Mouse (Mus musculus) ZHBTc4 (cell line): ENCODE measurements around the gene Zfp652.

Source experiments
- DNase-seq: peaks from one replicate; pipeline ENCODE4 v3.0.0-alpha.2; 2011; ENCODE audit warnings: low read depth, low spot score

Zfp652 gene

DNA sequence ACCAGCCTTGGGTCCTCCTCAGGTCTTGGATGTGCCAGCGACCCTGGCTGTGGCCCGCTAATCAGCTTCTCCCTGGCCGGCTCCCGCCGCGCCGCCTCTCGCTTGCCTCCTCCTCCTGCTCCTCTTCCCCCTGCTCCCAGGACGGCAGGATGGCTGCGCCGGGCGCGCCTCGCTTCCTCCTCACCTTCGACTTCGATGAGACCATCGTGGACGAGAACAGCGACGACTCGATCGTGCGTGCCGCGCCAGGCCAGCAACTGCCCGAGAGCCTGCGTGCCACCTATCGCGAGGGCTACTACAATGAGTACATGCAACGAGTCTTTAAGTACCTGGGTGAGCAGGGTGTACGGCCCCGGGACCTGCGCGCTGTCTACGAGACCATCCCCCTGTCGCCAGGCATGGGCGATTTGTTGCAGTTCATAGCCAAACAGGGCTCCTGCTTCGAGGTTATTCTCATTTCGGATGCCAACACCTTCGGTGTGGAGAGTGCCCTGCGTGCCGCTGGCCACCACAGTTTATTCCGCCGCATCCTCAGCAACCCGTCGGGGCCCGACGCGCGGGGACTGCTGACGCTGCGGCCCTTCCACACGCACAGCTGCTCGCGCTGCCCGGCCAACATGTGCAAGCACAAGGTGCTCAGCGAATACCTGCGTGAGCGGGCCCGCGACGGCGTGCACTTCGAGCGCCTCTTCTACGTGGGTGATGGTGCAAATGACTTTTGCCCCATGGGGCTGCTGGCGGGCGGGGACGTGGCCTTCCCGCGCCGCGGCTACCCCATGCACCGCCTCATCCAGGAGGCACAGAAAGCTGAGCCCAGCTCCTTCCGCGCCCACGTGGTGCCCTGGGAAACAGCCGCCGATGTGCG lies 118.2 kb downstream of the Zfp652 start:
- peak; percentile 71 for DNase-seq

DNA sequence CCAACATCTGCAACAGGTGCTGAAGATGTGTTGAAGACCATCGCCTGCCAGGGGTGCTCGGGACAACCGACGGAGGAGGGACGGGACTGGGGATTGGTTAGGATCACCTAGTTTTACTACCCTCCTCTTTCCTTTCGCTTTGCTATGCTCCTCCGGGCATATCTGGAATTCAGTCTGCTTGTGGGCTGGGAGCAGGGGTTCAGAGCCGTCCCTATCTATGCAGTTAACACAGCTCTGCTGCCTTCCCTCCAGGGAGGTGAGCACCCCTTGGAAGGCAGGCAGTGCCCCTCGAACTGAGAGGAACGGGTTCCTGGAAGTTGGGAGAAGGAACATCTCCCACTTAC lies 118.8 kb downstream of the Zfp652 start:
- no peak for DNase-seq

DNA sequence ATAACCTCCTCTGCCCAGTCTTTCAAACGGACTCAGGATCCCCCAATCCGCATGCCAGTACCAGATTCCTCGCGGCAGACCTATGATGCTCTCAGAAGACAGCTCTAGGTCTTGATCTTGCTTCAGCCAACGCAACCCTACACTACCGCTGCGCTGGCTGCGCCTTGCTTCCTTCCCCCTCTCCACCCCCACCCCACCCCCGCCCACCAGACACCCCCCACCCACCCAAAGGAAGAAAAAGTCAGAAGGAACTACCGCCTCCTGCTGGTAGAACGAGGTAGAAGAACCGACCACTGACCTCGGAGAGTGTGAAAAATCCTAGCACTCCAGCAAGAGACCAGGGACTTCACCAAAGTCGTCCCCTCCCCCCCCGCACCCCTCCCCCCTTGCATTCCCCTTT lies 119.2 kb downstream of the Zfp652 start:
- DNase-seq: peak; percentile 75

DNA sequence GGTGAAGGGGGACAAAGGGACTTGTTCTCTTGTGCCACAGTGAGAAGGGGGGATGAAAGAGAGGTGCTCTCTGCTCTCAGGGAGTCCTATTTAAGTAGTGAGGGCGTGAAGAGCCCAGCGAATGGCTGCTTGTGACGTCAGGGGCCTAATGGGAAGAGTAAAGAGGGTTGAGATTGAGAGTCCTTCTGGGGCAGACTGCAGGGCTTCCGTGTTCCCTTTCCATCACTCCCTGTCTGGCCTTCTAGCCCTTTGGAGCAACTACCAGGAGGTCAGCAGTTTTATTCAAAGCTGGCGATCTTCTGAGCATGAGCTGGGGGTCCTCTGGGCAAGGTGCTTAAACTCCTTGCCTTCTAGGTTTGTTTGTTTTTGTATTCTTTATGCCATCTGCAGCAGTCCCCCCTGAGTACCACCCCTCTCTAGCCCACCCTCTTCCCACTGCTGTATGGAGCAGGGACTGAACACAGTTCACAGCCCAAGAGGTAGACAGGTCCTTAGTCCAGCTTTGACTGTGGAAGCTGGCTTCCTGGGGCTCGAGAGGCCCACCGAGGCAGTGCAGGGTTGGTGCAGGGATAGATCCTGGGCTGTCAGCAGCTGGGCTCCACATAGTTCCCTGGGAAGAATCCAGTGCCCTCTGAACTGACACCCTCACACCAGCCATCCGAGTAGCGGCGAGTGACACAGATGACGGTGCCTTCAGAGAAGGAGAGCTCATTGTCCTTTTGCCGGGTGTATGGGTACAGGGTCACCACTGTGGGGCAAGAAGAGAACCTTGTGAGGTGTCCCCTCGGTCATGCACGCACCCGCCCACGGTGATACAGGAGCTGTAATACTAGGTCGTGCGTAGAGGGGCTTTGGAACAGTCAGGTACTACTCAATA lies 119.9 kb downstream of the Zfp652 start:
- no peak for DNase-seq

DNA sequence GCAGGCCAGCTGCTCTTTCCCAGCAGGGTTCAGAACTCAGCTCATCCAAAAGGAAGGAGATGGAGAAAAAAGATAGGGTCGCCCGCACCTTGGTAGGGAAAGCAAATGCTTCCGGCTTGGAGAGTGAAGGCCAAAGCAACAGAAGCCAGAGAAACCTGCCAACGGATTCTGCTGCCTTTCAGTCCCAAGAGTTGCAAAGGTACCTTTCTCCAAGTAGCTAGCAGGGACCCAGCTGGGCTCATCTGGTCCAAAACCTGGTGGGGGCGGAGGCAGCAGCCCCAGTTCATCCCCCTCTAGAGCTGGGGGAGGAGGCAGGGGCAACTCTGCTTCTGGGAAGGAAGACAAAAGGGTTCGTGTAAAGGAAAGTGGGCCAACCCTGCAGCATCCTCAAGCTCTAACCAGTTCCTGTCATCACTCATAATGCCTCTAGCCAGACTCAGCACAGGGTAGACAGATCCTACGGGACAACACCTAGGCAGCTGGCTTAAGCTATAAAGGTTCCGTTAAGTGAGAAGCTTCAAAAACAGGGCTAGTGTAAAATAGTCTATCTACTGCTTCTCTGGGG lies 120.6 kb downstream of the Zfp652 start:
- no peak for DNase-seq

DNA sequence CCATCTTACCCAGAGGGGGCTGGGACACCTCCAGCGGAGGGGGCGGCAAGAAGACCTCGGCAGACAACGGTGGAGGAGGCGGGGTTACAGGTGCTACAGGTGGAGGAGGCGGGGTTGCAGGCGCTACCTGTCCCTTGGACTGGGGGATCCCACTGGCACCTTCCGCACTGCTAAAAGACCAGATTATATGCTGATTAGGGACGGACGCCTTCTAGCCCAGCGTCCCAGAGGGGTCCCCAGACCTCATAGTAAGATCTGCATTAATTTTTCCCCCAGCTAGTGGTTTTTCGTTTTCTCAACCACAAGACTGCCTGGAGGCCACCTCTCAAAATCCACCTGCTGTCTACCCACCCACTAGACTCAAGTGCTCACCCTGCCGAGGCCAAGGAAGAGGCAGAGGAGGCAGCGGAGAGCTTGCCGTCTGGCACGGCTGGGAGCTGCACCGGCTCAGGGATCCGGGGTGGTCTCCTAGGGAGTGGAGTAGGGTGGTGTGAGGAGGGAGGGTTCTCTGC lies 121.2 kb downstream of the Zfp652 start:
- no peak for DNase-seq

DNA sequence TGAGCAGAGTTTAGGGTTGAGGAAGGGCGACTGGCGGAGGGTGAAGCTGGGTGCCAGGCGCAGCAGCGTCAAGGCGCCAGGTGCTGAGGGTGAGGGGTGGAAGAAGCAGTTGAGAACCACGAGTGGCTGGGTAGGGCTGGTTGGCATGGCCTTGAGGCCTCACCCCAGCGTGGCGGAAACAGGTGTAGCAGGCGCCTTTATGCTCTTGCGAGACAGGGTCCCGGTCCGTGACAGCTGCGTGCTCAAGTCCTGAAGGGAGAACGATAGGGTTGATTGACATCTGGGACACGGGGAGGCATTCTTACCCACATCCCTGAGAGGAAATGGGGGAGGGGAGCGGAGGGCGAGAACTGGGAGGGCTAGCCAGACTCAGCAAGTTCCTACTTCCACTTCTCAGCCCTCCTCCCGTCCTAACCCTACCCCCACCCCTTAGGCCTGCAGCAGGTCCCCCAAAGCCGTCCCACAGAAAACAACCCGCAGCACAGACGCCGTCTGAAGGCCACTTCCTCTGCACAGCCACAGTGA lies 121.7 kb downstream of the Zfp652 start:
- DNase-seq: peak; percentile 39

DNA sequence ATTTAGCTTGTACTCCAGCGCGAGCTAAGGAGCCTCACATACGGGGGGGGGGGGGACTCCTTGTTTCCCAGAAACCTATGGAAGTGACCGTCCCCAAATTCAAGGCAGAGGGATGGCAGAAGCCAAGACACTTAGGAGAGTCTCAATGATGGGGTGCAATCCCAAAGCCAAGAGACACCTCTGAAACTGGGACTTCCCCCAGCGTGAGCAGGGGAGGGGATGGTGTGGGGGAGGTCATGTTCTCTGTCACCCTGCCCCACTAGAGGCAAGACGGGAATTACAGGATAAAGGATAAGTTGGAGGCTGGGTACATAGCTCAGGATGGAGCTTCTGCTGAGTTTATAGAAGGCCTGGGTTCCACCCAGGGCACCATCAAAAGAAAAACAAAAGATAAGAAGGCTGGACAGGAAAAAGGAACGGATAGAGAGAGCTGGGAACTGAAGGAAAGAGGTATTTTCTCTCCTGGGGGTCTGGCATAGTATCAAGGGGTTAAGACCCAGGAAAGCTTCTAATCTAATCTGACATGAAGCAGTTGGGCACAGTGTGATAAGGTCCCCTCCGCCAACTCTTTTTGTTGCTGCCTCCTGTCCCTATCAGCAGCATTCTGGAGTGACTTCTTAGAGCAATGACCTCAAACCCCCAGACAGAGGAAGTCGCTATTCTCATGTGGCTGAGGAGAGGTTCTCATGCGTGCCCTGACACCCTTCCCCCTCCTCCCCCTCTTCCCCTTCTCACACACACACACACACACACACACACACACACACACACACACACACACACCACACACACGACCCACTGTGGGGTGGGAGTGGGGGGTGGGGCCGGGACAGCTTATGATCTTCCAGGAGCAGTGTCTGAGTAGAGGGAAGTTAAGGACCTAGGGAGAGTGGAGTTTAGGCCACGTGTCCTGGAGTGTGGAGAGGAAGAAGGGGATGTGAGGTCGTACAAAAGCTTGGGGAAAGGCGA lies 122.6 kb downstream of the Zfp652 start:
- no peak for DNase-seq

DNA sequence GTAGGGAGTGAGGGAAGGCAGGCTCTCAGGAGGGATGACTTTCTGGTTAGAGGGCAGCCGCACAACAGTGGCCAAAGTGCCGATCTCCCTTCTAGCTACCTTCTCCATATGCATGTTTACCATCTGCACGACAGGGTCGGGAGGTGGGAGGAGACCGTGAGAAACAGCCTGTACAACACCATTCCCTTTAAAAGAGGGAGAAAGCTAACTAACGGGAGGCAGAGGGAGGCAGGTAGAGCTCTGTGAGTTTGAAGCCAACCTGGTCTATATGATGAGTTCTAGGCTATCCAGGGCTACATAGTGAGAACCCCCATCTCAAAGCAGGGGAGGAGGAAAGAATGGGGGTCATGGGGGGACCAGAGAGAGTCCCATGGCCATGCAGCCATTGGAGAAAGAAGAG lies 123.4 kb downstream of the Zfp652 start:
- DNase-seq: no peak

DNA sequence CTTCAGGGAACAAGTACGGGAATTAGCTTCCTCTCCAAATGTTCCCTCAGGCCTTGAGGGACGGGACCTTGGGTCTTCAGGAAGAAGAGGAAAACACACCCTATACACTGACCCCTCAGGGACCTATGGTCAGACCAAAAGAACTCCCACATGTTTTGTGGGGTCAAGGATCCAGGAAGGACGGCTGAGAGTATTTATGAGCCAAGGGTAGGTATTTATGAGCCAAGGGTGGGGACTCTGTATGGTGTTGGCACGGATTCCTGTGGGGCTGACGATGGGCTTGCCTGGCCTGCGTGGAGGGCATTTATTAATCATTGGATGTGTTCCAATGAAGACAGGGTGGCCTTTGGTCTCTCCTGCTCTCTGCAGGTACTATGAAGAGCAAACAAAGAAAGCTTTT lies 124.0 kb downstream of the Zfp652 start:
- DNase-seq: no peak

DNA sequence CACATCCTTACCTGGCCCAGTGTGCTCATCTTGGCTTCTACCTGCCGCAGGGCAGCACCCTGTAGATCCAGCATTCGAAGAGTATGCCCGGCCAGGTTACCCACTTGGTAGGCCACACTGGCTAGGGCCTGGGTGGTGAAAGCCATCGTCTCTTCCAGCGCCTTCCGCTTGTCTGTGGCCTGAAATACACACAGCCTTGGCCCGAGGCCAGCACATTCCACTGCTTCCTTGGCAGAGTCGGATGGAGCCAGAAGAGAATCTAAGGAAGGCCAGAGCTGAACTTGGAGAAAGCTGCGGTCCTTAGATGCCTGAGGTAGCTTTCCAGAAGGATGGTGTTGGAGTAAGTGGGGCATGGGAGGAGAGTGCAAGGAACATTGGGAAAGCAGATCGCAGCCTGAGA lies 124.6 kb downstream of the Zfp652 start, which contains the start of gene Gngt2:
TSS of gene Gngt2 (plus strand) at position 158 of the 400 bp plus-strand sequence.
- DNase-seq: no peak

DNA sequence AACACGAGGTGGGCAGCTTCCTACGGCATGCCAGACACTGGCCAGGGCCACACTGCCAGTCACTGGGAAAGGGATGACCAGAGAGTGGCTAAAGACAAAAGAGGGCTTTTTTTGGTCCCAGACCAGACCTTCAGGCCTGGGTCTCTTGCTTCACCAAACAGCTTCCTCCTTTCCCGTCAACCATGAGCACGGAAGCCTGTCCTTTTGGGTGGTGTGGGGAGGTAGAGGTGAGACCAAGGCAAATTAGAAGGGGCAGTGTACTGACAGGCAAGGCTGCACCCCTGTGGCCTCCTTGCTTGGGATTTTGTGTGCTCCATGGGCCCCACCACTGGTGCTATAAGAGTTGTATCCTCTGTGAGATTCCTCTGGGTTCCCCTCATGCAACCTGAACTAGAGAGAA lies 126.1 kb downstream of the Zfp652 start:
- DNase-seq: no peak

DNA sequence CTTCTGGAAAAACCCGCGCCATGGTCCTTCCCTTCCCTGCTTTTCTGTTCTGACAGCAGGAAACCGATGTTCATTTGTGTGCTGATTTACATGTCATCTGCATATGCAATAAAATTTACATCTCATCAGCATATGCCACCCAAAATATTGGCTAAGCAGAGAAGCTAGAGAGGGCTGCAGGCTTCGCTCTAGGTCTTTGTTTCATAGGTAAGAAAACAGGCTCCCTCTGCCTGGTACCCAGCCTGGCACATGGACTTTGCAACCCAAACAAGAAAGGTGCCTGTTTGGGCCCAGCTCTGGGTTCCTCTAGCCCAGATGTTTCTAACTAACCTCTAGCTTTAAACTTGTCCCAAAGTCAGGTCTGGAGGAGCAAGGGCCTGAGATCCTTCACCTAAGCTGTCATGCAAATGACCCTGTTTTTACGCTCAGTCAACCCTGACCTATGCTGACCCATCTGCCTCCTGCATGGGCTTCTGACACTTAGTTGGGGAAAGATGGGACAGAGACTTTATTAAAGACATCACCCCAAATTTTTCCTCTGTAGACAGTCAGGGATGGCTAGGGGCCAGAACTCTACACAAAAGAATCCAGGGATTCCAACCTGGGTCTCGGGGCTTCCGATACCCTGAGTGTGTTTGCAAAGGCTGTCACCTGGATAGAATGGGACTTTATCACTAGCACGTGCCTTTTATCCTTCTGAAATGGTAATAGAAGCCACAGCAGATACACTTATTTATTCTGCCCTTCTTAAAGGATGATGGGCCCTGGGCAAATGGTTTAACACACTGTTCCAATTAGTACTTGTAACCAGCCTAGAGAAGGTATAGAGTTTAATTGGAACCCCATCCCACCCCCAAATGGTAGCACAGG lies 126.8 kb downstream of the Zfp652 start:
- DNase-seq: no peak

DNA sequence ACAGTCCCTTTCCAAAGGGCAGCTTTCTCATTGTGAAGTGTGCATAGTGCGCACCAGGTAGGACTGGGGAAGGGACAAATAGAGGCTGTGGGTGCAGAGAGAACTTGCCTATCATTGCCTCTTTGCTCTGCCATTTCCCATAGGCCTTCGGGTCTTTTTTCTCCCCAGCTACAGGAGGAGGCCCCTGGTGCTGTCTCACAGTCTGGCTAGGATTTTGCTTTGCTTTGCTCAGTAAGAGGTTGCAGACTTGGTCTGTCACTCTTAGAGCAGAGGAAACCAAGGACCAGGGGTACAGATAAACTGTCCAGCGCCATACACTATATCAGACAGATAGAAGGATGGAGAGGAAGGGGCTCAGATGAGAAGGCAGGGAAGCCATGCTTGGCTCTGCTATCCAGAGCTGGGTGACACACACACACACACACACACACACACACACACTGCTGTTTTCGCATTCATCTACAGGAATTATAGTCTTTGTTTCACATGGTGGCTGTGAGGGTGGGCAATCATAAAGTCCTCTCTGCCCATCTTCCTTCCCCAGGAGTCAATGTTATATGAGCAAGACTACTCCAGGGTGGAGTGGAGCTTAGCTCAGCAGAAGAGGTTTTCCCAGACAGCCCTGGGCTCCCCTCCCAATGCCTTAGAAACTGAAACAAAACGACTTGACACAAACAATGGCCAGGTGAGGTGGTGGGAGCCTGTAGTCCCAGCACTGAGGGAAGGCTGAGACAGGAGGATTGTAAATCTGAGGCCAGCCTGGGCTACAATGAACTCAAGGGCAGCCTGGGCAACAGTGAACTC lies 128.4 kb downstream of the Zfp652 start:
- no peak for DNase-seq

DNA sequence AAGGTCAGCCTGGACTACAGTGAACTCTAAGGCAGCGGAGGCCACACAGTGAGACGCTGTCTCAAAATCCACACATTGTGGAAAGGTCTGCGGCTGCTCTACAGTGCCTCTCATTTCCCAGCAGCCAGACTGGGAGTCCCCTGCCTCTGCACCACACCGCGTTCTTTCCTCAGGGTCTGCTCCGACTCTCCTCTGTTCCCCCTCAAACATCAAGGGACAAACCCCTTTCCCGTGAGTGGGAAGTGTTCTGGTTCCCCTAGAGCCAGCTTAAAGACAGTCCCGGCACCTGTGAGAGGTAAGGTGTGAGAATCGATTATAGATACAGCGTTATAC lies 129.0 kb downstream of the Zfp652 start:
- DNase-seq: no peak

DNA sequence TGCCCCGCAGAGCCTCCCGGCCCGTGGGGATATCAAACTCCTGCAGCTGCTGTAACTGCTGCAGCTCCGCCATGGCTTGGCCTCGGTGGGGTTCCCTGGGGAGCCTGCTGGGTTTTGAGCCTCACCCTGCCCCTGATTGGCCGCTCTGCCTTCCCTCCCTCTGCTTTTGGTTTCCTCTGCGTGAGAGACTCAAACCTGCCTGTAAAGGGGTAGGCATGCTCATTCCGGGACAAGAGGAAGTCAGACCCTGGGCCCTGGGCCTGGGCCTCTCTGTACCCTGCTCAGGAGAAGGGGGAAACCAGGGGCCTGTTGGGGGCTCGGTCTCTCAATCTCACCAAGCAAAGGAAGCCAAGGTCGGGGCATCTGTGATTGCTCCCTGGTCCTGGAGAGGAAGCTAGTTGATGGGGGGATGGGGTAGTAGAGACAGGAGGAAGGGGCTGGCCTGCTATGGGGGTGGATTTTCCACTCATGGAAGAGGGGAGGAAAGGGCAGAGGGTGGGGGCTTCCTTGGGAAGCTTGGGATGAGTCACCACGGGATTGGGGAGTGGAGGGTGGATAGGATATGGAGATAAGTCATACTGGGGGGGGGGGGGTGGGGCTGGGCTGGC lies 129.7 kb downstream of the Zfp652 start, which contains the start of gene Abi3:
TSS of gene Abi3 (minus strand) at position 403 of the 608 bp plus-strand sequence.
- peak; percentile 43 for DNase-seq

DNA sequence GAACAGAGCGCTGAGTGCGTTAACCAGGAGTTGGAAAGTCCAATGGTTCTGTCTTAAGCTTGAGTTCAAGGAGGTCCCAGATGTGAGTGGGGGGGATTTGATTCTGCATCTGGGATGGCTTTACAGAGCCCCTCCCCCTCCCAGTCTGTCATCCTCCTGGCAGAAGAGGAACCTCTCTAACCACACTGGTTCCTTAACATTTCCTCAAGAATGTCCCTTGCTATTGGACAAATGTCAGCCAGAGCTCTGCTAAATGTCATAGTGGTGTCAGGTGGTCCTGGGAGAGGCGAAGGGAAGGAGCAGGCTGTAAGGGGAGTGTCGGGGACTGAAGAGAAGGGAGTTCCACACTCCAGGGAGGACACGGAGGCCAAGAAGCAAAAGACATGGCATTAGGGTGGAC lies 130.5 kb downstream of the Zfp652 start:
- DNase-seq: no peak

DNA sequence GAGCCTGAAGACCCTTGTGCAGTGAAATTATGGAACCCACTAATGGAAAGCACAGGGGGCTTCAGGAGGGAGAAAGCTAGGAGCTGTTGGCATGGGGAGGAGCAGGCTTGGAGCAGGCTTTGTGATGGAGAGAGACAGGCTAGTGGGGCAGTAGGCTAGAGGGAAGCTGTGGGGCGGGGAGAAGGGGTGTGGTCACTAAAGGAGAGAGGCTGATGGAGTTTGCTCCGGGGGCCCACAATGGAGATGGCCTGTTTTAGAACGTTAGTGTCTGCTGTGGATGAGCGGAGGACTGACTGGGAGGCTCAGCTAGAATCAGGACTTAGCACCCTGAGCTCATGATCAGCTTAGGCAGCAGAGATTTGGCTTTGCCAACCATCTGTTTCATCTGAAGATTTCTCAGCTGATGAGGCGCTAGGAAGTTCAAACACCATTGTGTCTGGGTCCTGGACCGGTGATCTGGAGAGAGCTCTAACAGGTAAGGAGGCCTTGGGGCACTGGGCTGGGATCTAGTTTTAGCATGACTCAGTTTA lies 131.0 kb downstream of the Zfp652 start:
- peak; percentile 29 for DNase-seq
